Mouse (Mus musculus) retina, embryonic 14.5 days (tissue): ENCODE results near the gene Mme.

Source experiments
- DNase-seq: peaks from one replicate; pipeline ENCODE4 v3.0.0-alpha.2; 2015; ENCODE audit warnings: low spot score

Gene Mme

DNA sequence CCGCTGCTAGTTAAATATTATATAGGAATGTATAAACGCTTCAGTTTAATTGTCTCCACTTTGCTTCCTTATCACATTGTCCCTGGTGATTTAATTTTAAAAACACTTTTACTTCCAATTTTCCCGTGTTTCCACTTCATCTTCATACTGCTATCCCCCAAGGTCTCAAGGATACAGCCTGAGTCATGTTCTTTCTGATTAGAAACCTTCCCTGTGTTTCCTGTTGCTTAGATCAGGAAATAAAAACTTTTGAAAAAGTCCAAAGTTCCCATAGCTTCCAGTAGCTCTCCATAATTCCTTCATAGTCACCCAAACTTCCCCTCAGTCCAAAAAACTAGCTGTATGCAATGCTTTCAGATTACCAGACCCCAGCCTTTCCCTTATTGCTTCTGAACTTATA, 109.4 kb downstream of the Mme start:
- DNase-seq: no peak

DNA sequence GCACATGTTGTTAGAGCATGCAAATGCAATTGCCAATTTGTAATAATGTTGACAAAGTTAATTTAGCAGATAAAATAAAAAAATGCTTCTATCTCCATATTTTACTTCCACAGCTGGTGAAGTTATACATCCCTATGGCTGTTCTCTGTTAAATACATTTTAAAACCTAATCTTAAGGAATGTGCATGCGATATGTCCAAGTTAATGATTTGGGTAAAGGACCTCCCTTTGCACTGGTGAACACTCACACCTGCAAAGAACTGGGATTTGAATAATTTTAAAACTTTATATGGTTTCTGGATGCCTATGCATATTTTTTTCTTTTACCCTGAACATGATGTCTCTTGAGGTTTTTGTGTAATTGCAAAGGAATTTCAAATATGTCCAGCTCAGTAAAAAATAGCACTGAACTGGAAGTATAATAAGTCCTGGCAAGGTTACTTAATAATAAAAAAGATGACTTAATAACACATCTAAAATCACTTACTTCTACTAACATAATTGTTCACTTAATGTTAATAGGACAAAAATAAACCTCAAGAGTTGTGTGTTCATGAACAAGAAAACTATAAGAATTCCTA, 110.4 kb downstream of the Mme start:
- DNase-seq: no peak

DNA sequence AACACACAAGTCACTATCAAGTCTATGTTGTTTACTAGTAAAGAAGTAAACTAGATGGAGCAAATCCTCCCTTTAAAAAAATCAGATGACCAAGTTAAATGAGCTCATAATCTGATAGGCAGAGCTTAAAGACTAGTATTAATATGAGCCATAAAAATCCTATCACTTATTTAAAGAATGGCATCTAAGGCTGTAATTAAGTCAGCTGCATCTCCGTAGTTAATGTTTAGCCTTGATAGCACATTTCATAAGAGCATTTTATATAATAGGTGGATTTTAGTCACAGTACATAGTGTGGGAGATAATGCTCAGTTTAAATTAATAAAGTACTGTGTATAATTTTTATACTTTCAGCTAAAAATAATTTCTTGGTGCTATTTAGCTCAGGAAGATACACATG, 118.2 kb downstream of the Mme start:
- DNase-seq: no peak

DNA sequence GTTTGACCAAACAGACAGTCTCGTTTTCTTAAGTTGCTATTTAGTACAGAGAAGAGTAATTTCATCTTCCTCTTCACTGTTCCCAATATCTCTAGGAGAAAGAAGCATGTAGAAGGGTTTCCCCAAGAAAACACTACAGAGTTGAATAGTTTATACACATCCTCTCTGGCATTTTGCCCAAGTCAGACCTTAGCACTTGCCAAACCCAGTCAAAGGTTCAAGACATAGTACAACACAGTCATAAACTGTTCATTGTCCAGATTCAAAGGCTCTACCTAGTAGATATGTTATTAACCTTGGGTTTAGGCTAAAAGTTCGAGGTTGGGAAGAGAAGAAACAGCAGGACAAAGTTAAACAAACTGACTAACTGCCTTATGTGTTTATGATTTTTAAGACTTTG, 143.7 kb downstream of the Mme start:
- no peak for DNase-seq

DNA sequence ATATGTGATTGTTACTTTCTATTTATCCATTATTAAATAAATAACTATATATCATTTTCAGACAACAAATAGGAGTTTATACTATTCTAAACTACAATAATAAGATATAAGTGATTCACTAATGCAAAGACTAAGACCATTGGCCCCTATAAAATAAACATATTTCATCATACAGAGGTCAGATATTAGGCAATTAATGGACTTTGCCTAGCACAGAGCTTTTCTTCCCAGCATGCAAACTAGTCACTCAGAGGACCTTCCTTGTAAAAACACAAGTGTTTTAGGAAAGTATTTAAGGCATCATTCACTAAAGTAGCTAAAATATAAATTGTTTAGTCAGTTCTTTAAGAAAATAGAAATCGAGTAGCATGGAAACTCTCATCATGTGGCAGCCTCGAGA, 149.4 kb downstream of the Mme start:
- DNase-seq: no peak

DNA sequence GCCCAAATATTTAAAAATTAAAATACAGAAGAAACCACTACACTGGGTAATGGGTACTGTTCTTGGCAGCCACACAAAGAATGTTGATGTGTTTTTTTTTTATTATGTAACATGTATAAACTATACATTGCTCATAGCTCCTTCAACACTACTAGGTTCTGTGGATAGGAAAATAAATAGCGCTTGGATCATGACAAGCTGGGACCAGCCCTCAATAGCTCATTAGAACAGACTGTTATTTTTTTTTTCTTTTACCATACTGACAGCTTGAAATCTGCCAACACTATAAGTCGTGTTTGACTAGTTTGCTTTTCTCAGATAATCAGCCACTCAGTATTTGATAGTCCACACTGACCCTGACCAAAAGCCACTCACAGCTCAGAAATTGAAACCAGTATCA, 150.0 kb downstream of the Mme start:
- no peak for DNase-seq

DNA sequence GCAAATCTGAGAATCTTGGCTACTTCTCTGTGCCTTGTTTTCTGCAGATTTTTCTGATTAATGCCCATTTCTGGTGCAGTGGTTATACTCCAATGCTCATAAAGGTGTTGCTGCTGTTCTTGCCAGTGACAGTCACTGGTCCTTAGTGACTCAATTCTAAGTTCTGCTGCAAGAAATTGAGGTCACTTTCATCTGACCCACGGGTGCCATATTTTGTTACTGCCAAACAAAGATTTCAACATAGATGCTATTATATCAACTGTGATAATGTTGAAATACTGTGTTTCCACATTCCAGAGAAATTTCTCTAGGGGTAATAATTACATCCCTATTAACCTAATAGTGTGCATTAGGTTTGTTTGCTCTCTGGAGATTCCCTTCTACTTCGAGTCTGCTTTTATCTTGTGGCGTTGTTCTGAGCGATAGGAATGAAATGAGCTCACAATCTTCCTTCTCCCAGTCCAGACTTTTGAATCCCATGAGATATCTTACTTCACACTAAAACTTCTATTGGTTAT, 153.1 kb downstream of the Mme start:
- DNase-seq: no peak

DNA sequence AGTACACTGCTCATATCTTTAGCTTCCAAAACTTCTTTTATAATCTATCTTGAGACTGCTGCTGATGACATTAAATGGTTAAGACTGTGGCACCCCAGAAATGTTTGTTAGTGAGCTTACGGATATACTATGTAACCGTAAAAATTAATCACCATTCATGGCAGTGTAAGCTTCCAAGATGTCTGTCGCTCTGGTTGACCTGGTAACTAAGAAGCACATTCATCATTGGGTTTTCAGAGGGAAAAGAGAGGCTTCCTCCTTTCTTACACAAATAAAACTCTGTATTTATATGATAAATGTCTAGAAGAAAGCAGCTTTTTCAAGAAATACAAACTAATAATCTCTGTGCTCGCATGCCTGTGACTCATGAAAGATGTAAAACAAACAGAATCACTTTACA, 156.8 kb downstream of the Mme start:
- DNase-seq: no peak

DNA sequence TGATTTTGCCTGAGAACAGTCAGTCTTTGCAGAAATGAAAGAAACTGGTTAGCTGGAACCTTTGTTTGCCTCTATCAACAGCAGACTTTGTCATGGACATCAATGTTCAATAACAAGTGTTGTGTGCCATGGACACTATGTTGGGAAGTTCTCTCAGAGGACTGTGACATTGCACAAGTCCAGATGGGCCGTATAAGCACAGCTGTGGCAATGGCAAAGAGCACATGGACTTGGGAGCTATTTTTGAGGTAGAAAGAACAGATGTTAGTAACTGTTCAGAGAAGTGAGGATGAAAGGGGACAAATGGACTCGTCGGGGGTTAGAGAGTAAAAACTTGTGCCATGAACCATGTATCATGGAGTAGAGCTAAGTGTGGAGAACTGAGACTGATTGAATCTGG, 165.1 kb downstream of the Mme start:
- no peak for DNase-seq

DNA sequence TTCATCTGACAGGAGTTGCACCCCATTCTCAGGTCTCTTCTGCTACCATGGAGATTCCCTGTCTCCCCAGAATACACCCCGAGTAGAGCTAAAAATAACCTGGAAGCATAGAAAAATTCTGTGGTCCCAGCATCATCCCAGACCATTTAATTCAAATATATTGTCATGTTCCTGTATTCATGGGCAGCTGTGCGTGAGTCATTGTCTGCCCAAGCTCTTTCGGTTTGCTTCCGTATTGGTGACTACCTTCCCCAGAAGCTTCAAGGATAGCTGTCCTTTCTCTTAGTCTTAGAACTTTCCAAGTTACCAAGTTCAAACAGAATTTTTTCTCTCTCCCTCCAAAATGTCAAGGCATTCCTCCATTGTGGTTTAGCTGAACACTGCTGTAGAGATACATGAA, 169.7 kb downstream of the Mme start:
- no peak for DNase-seq

DNA sequence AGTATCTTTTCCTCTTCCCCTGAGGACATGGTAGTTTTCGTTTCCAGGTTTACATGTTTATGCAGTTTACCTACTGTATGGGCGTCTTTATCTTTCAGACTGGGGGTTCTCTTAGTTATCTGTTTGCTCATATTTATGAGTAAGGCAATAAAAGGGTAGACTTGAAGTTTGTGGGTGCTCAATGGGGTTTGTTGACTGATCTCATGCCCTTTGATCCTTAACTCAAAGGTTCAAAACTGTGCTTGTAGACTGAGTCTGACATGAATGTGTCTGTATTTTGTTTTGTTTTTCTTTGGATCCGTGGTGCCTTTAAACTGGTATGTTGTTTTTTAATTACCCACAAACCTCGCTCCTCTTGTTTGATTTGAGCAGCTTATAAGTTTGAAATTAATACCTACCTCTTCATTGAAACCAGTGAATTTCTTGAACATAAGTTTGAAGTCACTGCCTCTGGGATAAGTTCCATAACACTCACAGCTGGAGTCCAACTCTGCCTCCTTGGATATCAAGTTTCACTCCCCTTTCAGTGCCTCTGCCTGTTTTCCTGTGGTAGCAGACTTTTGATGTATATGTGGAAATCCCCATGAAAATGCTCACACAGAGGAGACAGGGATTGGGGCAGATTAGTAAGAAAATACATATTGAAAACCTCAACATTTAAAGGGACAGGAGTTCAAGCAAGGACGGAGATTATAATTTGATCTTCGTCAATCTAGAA, 171.0 kb downstream of the Mme start:
- no peak for DNase-seq

DNA sequence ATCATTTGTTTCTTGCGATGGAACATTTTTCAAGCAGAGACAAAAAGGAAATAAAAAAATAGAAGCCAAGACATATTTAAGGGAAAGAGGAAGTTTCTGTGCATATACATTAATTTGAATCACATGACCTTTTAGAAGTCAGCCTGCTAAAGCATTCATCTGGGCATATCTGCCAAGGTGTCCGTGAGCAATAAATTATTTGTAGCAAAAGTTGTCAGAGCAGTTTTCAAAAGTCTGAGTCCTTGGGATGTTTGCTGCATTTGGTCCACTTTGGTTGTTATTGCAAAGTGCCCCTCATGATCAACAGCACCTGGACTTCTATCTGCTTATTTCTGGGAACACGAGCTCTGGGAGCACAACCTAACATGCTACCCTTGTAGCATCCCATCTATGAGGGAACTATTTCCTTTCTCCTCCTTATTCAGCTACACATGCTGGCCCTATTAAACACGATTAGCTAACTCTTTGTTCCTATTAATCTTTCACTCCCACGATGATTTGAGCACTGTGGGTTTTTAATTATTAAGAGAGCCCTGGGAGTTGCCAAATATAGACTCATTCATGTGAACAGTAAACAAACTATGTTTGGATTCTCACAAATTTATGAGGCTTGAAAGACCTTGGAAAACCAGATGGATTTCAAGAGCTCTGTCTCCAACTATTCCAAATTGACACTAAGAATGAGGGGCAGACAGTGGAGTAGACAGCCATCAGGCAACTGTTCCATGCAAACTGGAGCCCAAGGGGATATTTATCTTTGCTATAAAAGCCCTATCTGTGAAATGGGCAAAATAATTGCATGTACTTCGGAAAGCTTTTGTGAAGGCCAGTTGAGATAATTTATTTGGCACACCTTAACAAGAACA, 171.9 kb downstream of the Mme start:
- no peak for DNase-seq

DNA sequence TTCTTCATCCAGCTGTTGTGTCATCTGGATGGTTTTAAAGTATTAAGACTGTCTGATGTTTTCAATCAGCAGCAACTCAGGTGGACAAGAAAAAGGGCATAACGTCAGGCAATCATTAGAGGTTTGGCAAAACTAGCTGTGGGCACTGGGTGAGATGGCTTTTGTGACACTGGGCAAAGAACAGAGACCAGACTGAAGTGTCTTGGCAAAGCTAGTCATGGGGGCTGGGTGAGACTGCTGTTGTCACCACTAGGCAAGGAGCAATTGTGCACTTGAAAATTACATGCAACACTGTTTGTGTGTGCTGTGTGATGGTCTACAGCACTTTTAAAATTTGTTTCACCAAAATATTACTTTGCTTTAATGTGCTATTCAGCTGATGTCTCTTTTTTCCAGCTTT, 175.9 kb downstream of the Mme start:
- no peak for DNase-seq

DNA sequence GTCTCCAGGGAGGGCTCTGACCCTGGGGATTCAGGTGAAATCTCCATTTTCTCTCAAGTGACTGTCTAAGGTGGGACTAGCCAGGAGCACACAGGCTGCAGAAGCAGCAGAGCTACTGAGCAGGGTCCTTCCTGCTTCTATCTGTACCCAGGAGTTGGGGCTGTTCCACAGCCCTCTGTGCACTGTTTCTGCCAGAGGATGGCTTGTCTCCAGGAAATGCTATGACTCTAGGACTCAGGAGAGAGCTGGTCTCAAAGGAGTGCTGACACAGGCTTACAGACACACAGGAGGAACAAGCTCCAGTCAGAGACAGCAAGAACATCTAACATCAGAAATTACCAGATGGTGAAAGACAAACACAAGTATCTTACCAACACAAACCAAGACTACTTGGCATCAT, 176.4 kb downstream of the Mme start:
- no peak for DNase-seq

DNA sequence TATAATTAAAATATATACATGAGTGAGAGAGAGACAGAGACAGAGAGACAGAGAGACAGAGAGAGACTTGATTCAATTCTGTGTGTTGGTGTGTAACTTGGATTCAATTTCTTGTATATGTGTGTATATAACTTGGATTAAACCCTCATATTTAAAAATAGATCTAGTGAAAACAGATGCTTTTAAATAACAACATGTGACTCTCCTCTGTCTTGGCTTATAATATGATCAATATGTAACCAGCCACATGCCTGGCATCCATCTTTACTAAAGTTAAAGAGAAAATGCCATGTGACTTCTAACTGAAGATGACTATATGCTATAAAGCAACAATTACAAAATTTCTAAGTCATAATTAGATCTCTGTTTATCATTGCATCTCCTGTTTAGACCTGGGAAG, 182.2 kb downstream of the Mme start:
- no peak for DNase-seq
